Mouse (Mus musculus) cerebellum, adult 2 months (tissue): ENCODE data around the gene Serpinb1c.

Experiments
- CTCF ChIP-seq: fragments of 200-500 bp; IDR thresholded peaks from 2 replicates; pipeline ENCODE4 v1.5.1; 2011; ENCODE audit warnings: low read depth, mild to moderate bottlenecking, control low read depth, low read length, moderate library complexity, borderline replicate concordance; ENCODE audit not compliant: insufficient read depth
- POLR2A ChIP-seq: fragments of 200-500 bp; IDR thresholded peaks from 2 replicates; pipeline ENCODE4 v1.6.1; 2011; ENCODE audit warnings: low read length, control low read depth, borderline replicate concordance; ENCODE audit not compliant: insufficient read depth

DNA sequence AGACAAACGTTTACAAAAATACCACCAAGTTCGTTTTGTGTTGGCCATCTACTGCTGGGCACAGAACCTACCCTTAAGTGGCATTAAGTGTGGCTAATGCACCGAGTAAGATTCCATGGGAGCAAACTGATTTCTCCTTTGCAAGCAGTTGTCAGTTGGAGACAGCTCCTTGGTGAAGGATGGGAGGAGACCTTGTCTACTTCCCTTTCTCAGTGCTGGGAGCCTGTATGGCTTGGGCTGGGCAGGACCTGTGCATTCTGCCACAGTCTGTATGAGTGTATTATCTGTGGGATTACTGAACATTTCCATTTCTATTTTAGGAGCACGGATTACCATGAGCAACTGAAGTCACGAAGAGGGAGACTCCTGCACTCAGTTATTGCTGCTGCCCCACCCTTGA, 29.2 kb downstream of the Serpinb1c start:
- TF ChIP-seq POLR2A: no peak
- TF ChIP-seq CTCF: no peak
